Mouse (Mus musculus) stomach, embryonic 16.5 days (tissue): ENCODE results near the gene Dusp16. TPM values are rescaled to one million over a fixed set of nuclear protein-coding genes. Genes with fewer than 3 reads are reported as not detected.
"Not testable (repeated sequence)": the region's sequence is repeated elsewhere in the genome, so short reads cannot be mapped to it uniquely, and the experiment has no call there.

Source experiments
- ATAC-seq: fragments of 200-750 bp; cut with Nextera tagmentation; 2 replicates; pipeline ENCODE4 v1.8.0; 2017; ENCODE audit warnings: moderate number of reproducible peaks, moderate TSS enrichment; ENCODE audit not compliant: insufficient read depth, low FRiP score
- H3K27ac ChIP-seq: fragments of 300-500 bp; sonication (generic); 2 replicates; pipeline ENCODE4 v1.5.1; 2014; ENCODE audit warnings: low read length
- H3K27me3 ChIP-seq: fragments of 300-500 bp; sonication (generic); 2 replicates; pipeline ENCODE4 v1.6.1; 2014; ENCODE audit warnings: low read length, control low read depth, mixed read lengths; ENCODE audit not compliant: control insufficient read depth, insufficient read depth
- H3K36me3 ChIP-seq: fragments of 300-500 bp; sonication (generic); 2 replicates; pipeline ENCODE4 v1.6.1; 2014; ENCODE audit warnings: low read length; ENCODE audit not compliant: control insufficient read depth, insufficient read depth
- H3K4me1 ChIP-seq: fragments of 300-500 bp; sonication (generic); 2 replicates; pipeline ENCODE4 v1.6.1; 2014; ENCODE audit warnings: low read length, control low read depth, mixed read lengths; ENCODE audit not compliant: control insufficient read depth, insufficient read depth
- H3K4me2 ChIP-seq: fragments of 300-500 bp; sonication (generic); 2 replicates; pipeline ENCODE4 v1.6.1; 2014; ENCODE audit warnings: low read depth, low read length, mixed read lengths
- H3K4me3 ChIP-seq: fragments of 300-500 bp; sonication (generic); replicated peaks from 2 replicates; pipeline ENCODE4 v1.5.1; 2014; ENCODE audit warnings: mild to moderate bottlenecking, low read length
- H3K9ac ChIP-seq: fragments of 300-500 bp; sonication (generic); 2 replicates; pipeline ENCODE4 v1.6.1; 2014; ENCODE audit warnings: low read length
- H3K9me3 ChIP-seq: fragments of 300-500 bp; sonication (generic); replicated peaks from 2 replicates; pipeline ENCODE4 v1.6.1; 2016; ENCODE audit warnings: low read length, control low read depth; ENCODE audit not compliant: control insufficient read depth
- WGBS: fragments of 180-500 bp; shearing (Covaris S2); extraction: QIAGEN DNeasy Blood & Tissue Kit; methylation state at CpG from one replicate; pipeline ENCODE4 v1.1.7; 2014; 5-methylcytosine and 5-hydroxymethylcytosine counted together
- polyA plus RNA-seq: library from polyadenylated mRNA; unstranded; fragments of >200 nt; fragmentation: Nextera tagmentation; extraction: Ambion mirVana; gene quantifications from 2 replicates; pipeline ENCODE4 v1.2.1, GENCODE M21; 2015

The Dusp16 gene
- polyA plus RNA-seq, 1 experiment from 2014 or later = 18.5 TPM

GRCm38 (mm10) chr6:134685040-134685439 lies 107.4 kb downstream of the Dusp16 start:
- no peak overlapping the region for H3K4me2 ChIP-seq
- 63% methylated on average over 2 of the region's 2 CpGs for WGBS
- no peak overlapping the region for H3K9ac ChIP-seq
- no peak overlapping the region for H3K4me3 ChIP-seq
- ATAC-seq = no peak
- no peaks in the 10 kb centered on the region for H3K4me1 ChIP-seq
- H3K36me3 ChIP-seq = no peaks in the 10 kb centered on the region
- no peak overlapping the region for H3K27ac ChIP-seq
- H3K27me3 ChIP-seq = no peaks in the 10 kb centered on the region
- no peaks in the 10 kb centered on the region for H3K9me3 ChIP-seq

- H3K27ac ChIP-seq = no peak overlapping the region
- H3K4me2 ChIP-seq = no peak overlapping the region
- H3K9ac ChIP-seq = no peak overlapping the region
- no peak; the same call in 1 of the 2 replicates for ATAC-seq
- no peaks in the 10 kb centered on the region for H3K9me3 ChIP-seq
- no peak overlapping the region for H3K4me3 ChIP-seq
- no peaks in the 10 kb centered on the region for H3K4me1 ChIP-seq
- H3K27me3 ChIP-seq = no peaks in the 10 kb centered on the region
- WGBS = 60% methylated on average over 6 of the region's 6 CpGs
- H3K36me3 ChIP-seq = no peaks in the 10 kb centered on the region
Measured at GRCm38 (mm10) chr6:134684354-134684915, 108.0 kb downstream of the Dusp16 start.

- not testable (repeated sequence) for H3K9me3 ChIP-seq, H3K9ac ChIP-seq, ATAC-seq, H3K27me3 ChIP-seq, H3K4me1 ChIP-seq, H3K4me2 ChIP-seq, H3K36me3 ChIP-seq, H3K4me3 ChIP-seq, H3K27ac ChIP-seq
- 80% methylated on average over 4 of the region's 4 CpGs for WGBS
Measured at GRCm38 (mm10) chr6:134679330-134679729, 113.1 kb downstream of the Dusp16 start.

- H3K9ac ChIP-seq = no peak overlapping the region
- ATAC-seq = no peak
- H3K4me3 ChIP-seq = no peak overlapping the region
- no peaks in the 10 kb centered on the region for H3K36me3 ChIP-seq
- H3K27me3 ChIP-seq = no peaks in the 10 kb centered on the region
- WGBS = 48% methylated on average over 3 of the region's 3 CpGs
- H3K4me2 ChIP-seq = no peak overlapping the region
- no peaks in the 10 kb centered on the region for H3K9me3 ChIP-seq
- H3K27ac ChIP-seq = no peak overlapping the region
- H3K4me1 ChIP-seq = peaks cover 6% of the 10 kb centered on the region; the same call in 1 of the 2 replicates
Measured at GRCm38 (mm10) chr6:134678037-134678436, 114.4 kb downstream of the Dusp16 start.

GRCm38 (mm10) chr6:134677504-134677903 lies 114.9 kb downstream of the Dusp16 start:
- Histone ChIP-seq H3K27ac (peak overlapping the region; percentile 43), H3K4me1 (peaks cover 6% of the 10 kb centered on the region; the same call in 1 of the 2 replicates), H3K9me3 (no peaks in the 10 kb centered on the region), H3K27me3 (no peaks in the 10 kb centered on the region), H3K36me3 (no peaks in the 10 kb centered on the region), H3K4me2 (no peak overlapping the region), H3K9ac (no peak overlapping the region), H3K4me3 (no peak overlapping the region)
- WGBS = 51% methylated on average over 4 of the region's 4 CpGs
- no peak for ATAC-seq

GRCm38 (mm10) chr6:134673712-134674111 lies 118.7 kb downstream of the Dusp16 start:
- H3K27me3 ChIP-seq, H3K36me3 ChIP-seq, H3K27ac ChIP-seq, H3K4me2 ChIP-seq, H3K9me3 ChIP-seq, ATAC-seq, H3K9ac ChIP-seq, H3K4me3 ChIP-seq: not testable (repeated sequence)
- peaks cover 12% of the 10 kb centered on the region for H3K4me1 ChIP-seq
- 83% methylated on average over 8 of the region's 8 CpGs for WGBS

- WGBS = 37% methylated on average over 4 of the region's 4 CpGs
Measured at GRCm38 (mm10) chr6:134670881-134671411, 121.5 kb downstream of the Dusp16 start.

GRCm38 (mm10) chr6:134669179-134669865 lies 123.1 kb downstream of the Dusp16 start:
- no peak overlapping the region for H3K4me3 ChIP-seq
- no peak overlapping the region for H3K27ac ChIP-seq
- no peak for ATAC-seq
- H3K4me2 ChIP-seq = no peak overlapping the region
- no peaks in the 10 kb centered on the region for H3K9me3 ChIP-seq
- H3K36me3 ChIP-seq = no peaks in the 10 kb centered on the region
- no peaks in the 10 kb centered on the region for H3K27me3 ChIP-seq
- H3K4me1 ChIP-seq = peaks cover 7% of the 10 kb centered on the region; the same call in 1 of the 2 replicates
- H3K9ac ChIP-seq = no peak overlapping the region
- WGBS = 70% methylated on average over 6 of the region's 6 CpGs

More at GRCm38 (mm10) chr6:134670881-134671411, 121.5 kb downstream of the Dusp16 start:
- Histone ChIP-seq H3K9me3 (no peaks in the 10 kb centered on the region), H3K9ac (no peak overlapping the region), H3K36me3 (no peaks in the 10 kb centered on the region), H3K4me2 (no peak overlapping the region), H3K27me3 (no peaks in the 10 kb centered on the region), H3K4me1 (peaks cover 7% of the 10 kb centered on the region; the same call in 1 of the 2 replicates), H3K27ac (peak overlapping the region; percentile 11; the same call in 1 of the 2 replicates), H3K4me3 (no peak overlapping the region)
- ATAC-seq = 0 out of 2 replicates have a peak, but pooled peaks have one; percentile 58

- Histone ChIP-seq H3K9ac (no peak overlapping the region), H3K9me3 (no peaks in the 10 kb centered on the region), H3K36me3 (no peaks in the 10 kb centered on the region), H3K4me3 (no peak overlapping the region), H3K27me3 (no peaks in the 10 kb centered on the region), H3K4me1 (peaks cover 7% of the 10 kb centered on the region; the same call in 1 of the 2 replicates), H3K27ac (no peak overlapping the region), H3K4me2 (no peak overlapping the region)
- WGBS = 66% methylated on average over 2 of the region's 2 CpGs
- no peak for ATAC-seq
Measured at GRCm38 (mm10) chr6:134668519-134668918, 123.9 kb downstream of the Dusp16 start.
